12 mouse cellular contexts compared by ENCODE assay signal in genomic region chr13:53883206-53883605, GRCm38 (mm10).
"Had no signal": no experiment of that assay in that cellular context is flagged by ENCODE, and none has a peak within 500 bp of the region (broad histone marks: within the 10 kb centered on the region; RNA-seq: fewer than 3 reads in every experiment).

No protein-coding gene starts in this region.

- ATAC-seq: midbrain, embryonic 16.5 days had no signal

- DNase-seq: lung, adult 18-20 months; lung, embryonic 14.5 days; lung, postnatal 10 days; lung, postnatal 4 days; midbrain, embryonic 14.5 days; retina, postnatal 1 day; right cerebral cortex, postnatal 4 days; spleen, adult 18-20 months; thymus, adult 18-20 months; thymus, postnatal 14 days; thymus, postnatal 36 days had no signal
